Mouse (Mus musculus) liver, embryonic 16.5 days (tissue): ENCODE results near the gene Cdan1. TPM values are rescaled to one million over a fixed set of nuclear protein-coding genes. Genes with fewer than 3 reads are reported as not detected.

Source experiments
- ATAC-seq: fragments of 200-750 bp; cut with Nextera tagmentation; 2 replicates; pipeline ENCODE4 v1.8.0; 2017; ENCODE audit warnings: low read depth, mild to moderate bottlenecking, moderate number of reproducible peaks, moderate library complexity
- H3K27ac ChIP-seq: fragments of 300-500 bp; sonication (generic); 2 replicates; pipeline ENCODE4 v1.5.1; 2014; ENCODE audit warnings: mild to moderate bottlenecking, low read length
- H3K27me3 ChIP-seq: fragments of 300-500 bp; sonication (generic); 2 replicates; pipeline ENCODE4 v1.6.1; 2014; ENCODE audit warnings: low read depth, low read length, mixed read lengths; ENCODE audit not compliant: control insufficient read depth, insufficient read depth
- H3K36me3 ChIP-seq: fragments of 300-500 bp; sonication (generic); 2 replicates; pipeline ENCODE4 v1.6.1; 2014; ENCODE audit warnings: mild to moderate bottlenecking; ENCODE audit not compliant: control insufficient read depth, insufficient read depth
- H3K4me1 ChIP-seq: fragments of 300-500 bp; sonication (generic); 2 replicates; pipeline ENCODE4 v1.6.1; 2014; ENCODE audit warnings: low read depth, low read length, mixed read lengths; ENCODE audit not compliant: control insufficient read depth
- H3K4me2 ChIP-seq: fragments of 300-500 bp; sonication (generic); 2 replicates; pipeline ENCODE4 v1.6.1; 2014; ENCODE audit warnings: low read depth, low read length, mixed read lengths
- H3K4me3 ChIP-seq: fragments of 300-500 bp; sonication (generic); 2 replicates; pipeline ENCODE4 v1.5.1; 2014; ENCODE audit warnings: low read depth, mild to moderate bottlenecking, low read length
- H3K9ac ChIP-seq: fragments of 300-500 bp; sonication (generic); 2 replicates; pipeline ENCODE4 v1.6.1; 2014; ENCODE audit warnings: low read depth, low read length
- H3K9me3 ChIP-seq: fragments of 300-500 bp; sonication (generic); replicated peaks from 2 replicates; pipeline ENCODE4 v1.6.1; 2016; ENCODE audit warnings: low read length; ENCODE audit not compliant: control insufficient read depth
- WGBS: fragments of 180-500 bp; shearing (Covaris S2); extraction: QIAGEN DNeasy Blood & Tissue Kit; methylation state at CpG from one replicate; pipeline ENCODE4 v1.1.7; 2014; ENCODE audit not compliant: insufficient replicate concordance; 5-methylcytosine and 5-hydroxymethylcytosine counted together
- polyA plus RNA-seq: library from polyadenylated mRNA; unstranded; fragments of >200 nt; fragmentation: Nextera tagmentation; extraction: Ambion mirVana; gene quantifications from 2 replicates; pipeline ENCODE4 v1.2.1, GENCODE M21; 2015

The Cdan1 gene
- polyA plus RNA-seq, 1 experiment from 2014 or later: 3.4 TPM

- peaks cover 27% of the 10 kb centered on the region for H3K36me3 ChIP-seq
- H3K27ac ChIP-seq: no peak overlapping the region
- no peak overlapping the region for H3K4me3 ChIP-seq
- ATAC-seq: no peak
- 51% methylated on average over 1 of the region's 1 CpGs for WGBS
- no peak overlapping the region for H3K9ac ChIP-seq
- H3K27me3 ChIP-seq: no peaks in the 10 kb centered on the region
- no peak overlapping the region for H3K4me2 ChIP-seq
- no peaks in the 10 kb centered on the region for H3K9me3 ChIP-seq
- no peaks in the 10 kb centered on the region for H3K4me1 ChIP-seq
These were observed 10.8 kb upstream of the Cdan1 start for GRCm38 (mm10) chr2:120860699-120861098.

- H3K9me3 ChIP-seq: no peaks in the 10 kb centered on the region
- H3K27me3 ChIP-seq: no peaks in the 10 kb centered on the region
- no peak overlapping the region for H3K4me3 ChIP-seq
- no peak overlapping the region for H3K27ac ChIP-seq
- 80% methylated on average over 3 of the region's 3 CpGs for WGBS
- ATAC-seq: no peak
- no peaks in the 10 kb centered on the region for H3K4me1 ChIP-seq
- H3K4me2 ChIP-seq: no peak overlapping the region
- no peak overlapping the region for H3K9ac ChIP-seq
- H3K36me3 ChIP-seq: peaks cover 18% of the 10 kb centered on the region
These were observed 8.2 kb upstream of the Cdan1 start for GRCm38 (mm10) chr2:120858131-120858530.

- Histone ChIP-seq H3K9me3 (no peaks in the 10 kb centered on the region), H3K27me3 (no peaks in the 10 kb centered on the region), H3K4me3 (no peak overlapping the region), H3K4me2 (no peak overlapping the region), H3K27ac (no peak overlapping the region), H3K4me1 (peaks cover 11% of the 10 kb centered on the region), H3K9ac (no peak overlapping the region), H3K36me3 (no peaks in the 10 kb centered on the region)
- WGBS: 65% methylated on average over 3 of the region's 3 CpGs
- no peak for ATAC-seq
These were observed 3.2 kb upstream of the Cdan1 start for GRCm38 (mm10) chr2:120853151-120853550.

- 8% methylated on average over 1 of the region's 1 CpGs for WGBS
- no peak overlapping the region for H3K9ac ChIP-seq
- no peak for ATAC-seq
These were observed 2.7 kb upstream of the Cdan1 start for GRCm38 (mm10) chr2:120852626-120853025.

GRCm38 (mm10) chr2:120850424-120851082 is 625 bp upstream of the Cdan1 start, which contains the start of gene Ttbk2:
Gene Ttbk2 (minus strand): TSS chr2:120850604.
- under 1% methylated on average over 39 of the region's 39 CpGs for WGBS
- peak within 1 kb of the TSS; percentile 64 for H3K27ac ChIP-seq
- ATAC-seq: peak; percentile 99

More at GRCm38 (mm10) chr2:120852626-120853025, 2.7 kb upstream of the Cdan1 start:
- Histone ChIP-seq H3K4me3 (no peak overlapping the region), H3K9me3 (no peaks in the 10 kb centered on the region), H3K27ac (no peak overlapping the region), H3K4me2 (no peak overlapping the region), H3K4me1 (peaks cover 11% of the 10 kb centered on the region), H3K27me3 (no peaks in the 10 kb centered on the region), H3K36me3 (no peaks in the 10 kb centered on the region)

GRCm38 (mm10) chr2:120845280-120845679 is 4.6 kb downstream of the Cdan1 start:
- peaks cover 11% of the 10 kb centered on the region for H3K4me1 ChIP-seq
- H3K27me3 ChIP-seq: no peaks in the 10 kb centered on the region
- no peak overlapping the region for H3K4me3 ChIP-seq
- H3K27ac ChIP-seq: no peak overlapping the region
- H3K4me2 ChIP-seq: no peak overlapping the region
- H3K9me3 ChIP-seq: no peaks in the 10 kb centered on the region
- H3K9ac ChIP-seq: no peak overlapping the region
- WGBS: 69% methylated on average over 1 of the region's 1 CpGs
- no peak for ATAC-seq
- H3K36me3 ChIP-seq: no peaks in the 10 kb centered on the region

More at GRCm38 (mm10) chr2:120850424-120851082, 625 bp upstream of the Cdan1 start, which contains the start of gene Ttbk2:
- Histone ChIP-seq H3K4me1 (peaks cover 11% of the 10 kb centered on the region), H3K9me3 (no peaks in the 10 kb centered on the region), H3K27me3 (no peaks in the 10 kb centered on the region), H3K4me2 (peak within 1 kb of the TSS; percentile 83), H3K4me3 (peak within 1 kb of the TSS; percentile 89), H3K36me3 (no peaks in the 10 kb centered on the region), H3K9ac (peak within 1 kb of the TSS; percentile 86)

GRCm38 (mm10) chr2:120843990-120844389 is 5.9 kb downstream of the Cdan1 start:
- WGBS: 27% methylated on average over 4 of the region's 4 CpGs
- Histone ChIP-seq H3K4me1 (peaks cover 4% of the 10 kb centered on the region; the same call in 1 of the 2 replicates), H3K27ac (no peak overlapping the region), H3K9me3 (no peaks in the 10 kb centered on the region), H3K4me2 (no peak overlapping the region), H3K4me3 (no peak overlapping the region), H3K27me3 (no peaks in the 10 kb centered on the region), H3K9ac (no peak overlapping the region), H3K36me3 (no peaks in the 10 kb centered on the region)
- no peak for ATAC-seq

GRCm38 (mm10) chr2:120841211-120841610 is 8.7 kb downstream of the Cdan1 start:
- H3K9me3 ChIP-seq: no peaks in the 10 kb centered on the region
- no peaks in the 10 kb centered on the region for H3K27me3 ChIP-seq
- peaks cover 4% of the 10 kb centered on the region; the same call in 1 of the 2 replicates for H3K4me1 ChIP-seq
- ATAC-seq: no peak
- H3K27ac ChIP-seq: no peak overlapping the region
- 58% methylated on average over 1 of the region's 1 CpGs for WGBS
- H3K36me3 ChIP-seq: no peaks in the 10 kb centered on the region
- no peak overlapping the region for H3K4me3 ChIP-seq
- H3K9ac ChIP-seq: no peak overlapping the region
- no peak overlapping the region for H3K4me2 ChIP-seq

- H3K27me3 ChIP-seq: no peaks in the 10 kb centered on the region
- H3K27ac ChIP-seq: no peak overlapping the region
- H3K4me3 ChIP-seq: no peak overlapping the region
- no peaks in the 10 kb centered on the region for H3K36me3 ChIP-seq
- no peak for ATAC-seq
- H3K9ac ChIP-seq: no peak overlapping the region
- H3K4me1 ChIP-seq: no peaks in the 10 kb centered on the region
- 69% methylated on average over 4 of the region's 4 CpGs for WGBS
- H3K9me3 ChIP-seq: no peaks in the 10 kb centered on the region
- H3K4me2 ChIP-seq: no peak overlapping the region
These were observed 14.8 kb downstream of the Cdan1 start for GRCm38 (mm10) chr2:120835167-120835566.
